Mouse (Mus musculus): ENCODE data around the gene Srgap1.

Gene Srgap1

DNA sequence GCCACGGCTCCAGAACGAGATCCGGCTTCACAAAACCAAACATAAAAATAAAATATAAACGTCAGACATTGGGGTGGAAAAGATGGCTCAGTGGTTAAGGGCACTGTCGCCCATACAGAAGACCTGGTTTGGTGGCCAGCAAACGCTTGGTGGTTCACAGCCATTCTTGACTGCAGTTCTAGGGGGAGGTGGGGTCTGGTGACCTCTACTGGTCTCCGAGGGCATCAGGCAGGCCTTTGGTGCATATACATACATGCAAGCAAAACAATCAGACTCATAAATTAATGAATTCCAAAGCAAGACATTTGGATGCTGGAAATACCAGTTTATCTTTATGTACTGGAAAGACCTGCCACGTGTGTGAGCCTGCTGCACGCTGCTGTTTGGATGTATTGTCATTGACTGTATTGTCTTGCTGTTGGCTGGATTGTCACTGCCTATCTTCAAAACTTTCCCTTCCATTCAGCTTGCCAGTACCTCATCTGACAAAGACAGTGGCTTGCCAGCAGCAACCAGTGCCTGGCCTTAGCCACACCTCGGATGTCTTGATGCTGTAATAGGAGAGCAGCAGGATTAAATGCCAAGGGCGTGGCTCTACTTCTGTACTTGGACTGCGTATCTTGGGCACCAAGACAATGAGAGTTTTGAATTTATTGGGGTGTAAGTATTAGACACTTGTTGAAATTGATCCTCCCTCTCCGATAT, 282.5 kb downstream of the Srgap1 start:
- peak; percentile 39 for DNase-seq (ENCODE audit: low read depth, low spot score)

DNA sequence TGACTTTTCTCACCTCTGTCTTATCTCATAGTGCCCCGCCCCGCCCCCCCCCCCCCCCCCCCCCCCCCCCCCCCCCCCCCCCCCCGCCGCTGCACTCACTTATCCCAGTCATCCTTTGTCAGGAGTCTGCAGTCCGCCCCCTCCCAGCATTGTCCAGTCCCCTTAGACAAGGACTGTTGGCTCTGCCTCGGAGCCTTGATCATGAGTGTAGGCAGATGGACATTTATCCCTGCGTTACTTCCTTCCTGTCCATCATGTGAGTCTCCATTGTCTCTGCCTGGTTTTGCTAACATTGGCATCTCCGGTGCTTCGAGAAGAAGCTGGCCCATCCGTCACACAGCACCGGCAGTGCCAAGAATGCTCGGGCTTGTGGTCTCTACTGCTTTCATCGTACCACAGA, 283.9 kb downstream of the Srgap1 start:
- no peak for DNase-seq (ENCODE audit: low read depth, low spot score)

DNA sequence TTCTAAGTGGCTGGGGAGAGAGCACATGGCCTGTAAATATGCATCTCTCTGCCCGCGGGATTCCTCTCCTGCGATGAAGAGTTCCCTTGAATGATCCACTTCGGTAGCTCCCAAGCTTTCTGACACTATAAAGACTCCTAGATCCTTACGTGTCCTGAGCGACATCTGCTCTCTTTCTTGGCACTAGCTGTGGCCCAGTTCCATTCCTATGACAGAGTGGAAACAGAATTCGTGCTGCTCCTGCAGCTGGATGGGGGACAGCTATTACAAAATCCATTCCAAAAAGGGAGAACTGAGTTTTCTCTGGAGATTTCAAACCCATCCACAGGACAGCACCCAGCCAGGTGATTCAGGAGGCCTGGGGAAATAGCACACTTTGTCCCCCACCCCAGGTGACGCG, 285.0 kb downstream of the Srgap1 start:
- no peak for DNase-seq (ENCODE audit: low read depth, low spot score)

DNA sequence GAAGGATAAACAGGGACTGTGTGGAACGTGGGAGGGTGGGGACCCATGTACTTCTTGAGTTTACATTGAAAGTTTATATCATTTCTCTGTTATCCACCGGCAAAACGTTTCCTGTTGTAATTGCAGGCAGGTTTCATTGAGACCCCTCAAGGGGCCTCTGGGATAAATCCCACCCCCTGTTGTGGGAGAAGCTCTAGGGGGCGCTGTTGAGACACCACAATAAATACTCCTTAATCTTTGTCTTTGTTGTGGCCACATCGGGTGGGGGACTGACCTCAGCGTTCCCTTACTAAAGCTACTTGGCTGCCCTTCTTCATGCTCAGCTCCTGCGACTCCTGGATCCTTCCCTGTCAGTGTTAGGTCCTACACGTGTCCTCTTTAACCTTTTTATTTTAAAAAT, 288.0 kb downstream of the Srgap1 start:
- no peak for DNase-seq (ENCODE audit: low read depth, low spot score)

DNA sequence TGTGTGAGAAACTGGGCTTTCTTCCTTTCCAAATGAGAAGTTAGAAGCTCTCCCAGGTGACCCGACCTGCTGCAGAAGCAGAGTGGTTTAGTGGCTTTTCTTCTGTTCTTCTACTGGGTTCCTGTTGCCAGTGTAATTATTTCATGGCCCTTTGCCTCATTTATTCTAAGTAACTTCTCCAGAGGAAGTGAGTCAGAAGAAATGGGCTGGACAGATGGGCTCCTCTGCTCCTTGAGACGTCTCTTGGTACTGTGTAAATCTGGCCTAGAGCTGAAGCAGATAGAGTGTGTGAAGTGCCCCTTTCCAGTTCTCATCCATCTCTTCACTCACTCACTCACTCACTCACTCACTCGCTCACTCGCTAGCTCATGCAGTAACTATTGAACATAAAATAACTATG, 290.4 kb downstream of the Srgap1 start:
- DNase-seq (ENCODE audit: low read depth, low spot score), result no peak

DNA sequence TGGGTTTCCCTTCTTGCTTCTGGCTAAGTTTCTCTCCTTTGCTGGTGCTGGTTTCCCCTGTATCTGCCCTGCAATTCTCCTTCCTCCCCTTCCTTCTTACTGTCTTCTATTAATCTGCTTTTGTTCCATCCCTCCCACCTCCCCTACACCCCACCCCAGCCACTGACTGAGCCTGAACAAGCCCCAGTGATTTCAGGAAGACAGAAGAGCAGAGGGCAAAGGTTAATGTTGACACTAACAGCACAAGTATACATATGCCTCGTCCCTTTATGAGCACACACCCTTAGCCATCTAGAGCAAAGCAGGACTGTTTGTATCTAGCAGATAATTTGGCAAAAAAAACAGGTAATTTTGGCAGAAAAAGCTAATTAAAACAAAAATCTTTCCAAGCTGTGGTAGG, 291.3 kb downstream of the Srgap1 start:
- no peak for DNase-seq (ENCODE audit: low read depth, low spot score)

DNA sequence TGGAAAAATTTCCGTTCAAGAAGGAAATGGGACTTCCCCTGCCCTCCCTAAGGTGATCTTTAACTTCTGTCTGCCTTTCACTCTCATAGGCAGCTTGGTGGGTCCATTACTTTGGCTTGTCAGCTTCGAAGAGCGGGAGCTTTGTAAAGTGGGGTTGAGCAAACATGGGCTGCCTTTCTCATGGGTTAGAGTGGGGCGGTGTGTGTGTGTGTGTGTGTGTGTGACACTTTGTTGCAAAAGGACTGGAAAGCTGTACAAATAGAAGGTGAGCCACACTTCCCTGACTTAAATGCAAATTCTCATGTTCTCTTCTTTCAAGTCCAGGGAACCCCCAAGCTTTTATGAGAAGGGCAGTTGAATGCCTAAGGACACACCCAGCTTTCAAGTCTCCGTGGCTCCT, 292.9 kb downstream of the Srgap1 start:
- no peak for DNase-seq (ENCODE audit: low read depth, low spot score)

DNA sequence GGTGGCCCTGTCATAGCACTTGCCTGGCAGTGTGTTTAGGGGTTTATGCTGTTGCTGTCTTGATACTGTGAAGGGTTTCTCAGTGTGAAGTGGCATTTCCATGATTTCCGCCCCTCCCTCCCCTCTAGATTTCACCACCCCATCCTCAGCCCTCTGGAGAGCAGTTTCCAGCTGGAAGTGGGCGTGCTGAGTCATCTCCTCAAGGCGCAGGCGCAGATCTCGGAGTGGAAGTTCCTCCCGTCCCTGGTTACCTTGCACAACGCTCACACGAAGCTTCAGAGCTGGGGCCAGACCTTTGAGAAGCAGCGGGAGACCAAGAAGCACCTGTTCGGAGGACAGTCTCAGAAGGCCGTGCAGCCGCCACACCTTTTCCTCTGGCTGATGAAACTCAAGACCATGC, 296.9 kb downstream of the Srgap1 start:
- DNase-seq (ENCODE audit: low read depth, low spot score), result no peak

DNA sequence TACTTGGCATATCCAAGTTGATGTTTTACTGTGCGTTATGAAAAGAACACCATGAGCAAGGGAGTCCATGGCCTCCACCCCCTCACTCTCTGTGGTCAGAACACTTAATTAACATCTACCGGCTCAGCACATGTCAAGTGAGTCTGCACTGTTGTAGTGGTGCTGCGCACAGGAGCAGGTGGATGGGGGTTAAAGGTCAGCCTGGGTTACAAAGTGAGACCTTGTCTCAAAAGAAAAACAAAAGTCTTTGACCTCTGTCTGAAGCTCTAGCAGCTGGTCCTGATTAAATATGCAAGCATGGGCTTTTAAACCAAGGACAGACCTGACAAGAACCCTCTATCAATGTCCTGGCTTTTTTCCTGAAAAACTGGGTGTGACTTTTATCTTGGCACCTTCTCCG, 304.8 kb downstream of the Srgap1 start:
- no peak for DNase-seq (ENCODE audit: low read depth, low spot score)

DNA sequence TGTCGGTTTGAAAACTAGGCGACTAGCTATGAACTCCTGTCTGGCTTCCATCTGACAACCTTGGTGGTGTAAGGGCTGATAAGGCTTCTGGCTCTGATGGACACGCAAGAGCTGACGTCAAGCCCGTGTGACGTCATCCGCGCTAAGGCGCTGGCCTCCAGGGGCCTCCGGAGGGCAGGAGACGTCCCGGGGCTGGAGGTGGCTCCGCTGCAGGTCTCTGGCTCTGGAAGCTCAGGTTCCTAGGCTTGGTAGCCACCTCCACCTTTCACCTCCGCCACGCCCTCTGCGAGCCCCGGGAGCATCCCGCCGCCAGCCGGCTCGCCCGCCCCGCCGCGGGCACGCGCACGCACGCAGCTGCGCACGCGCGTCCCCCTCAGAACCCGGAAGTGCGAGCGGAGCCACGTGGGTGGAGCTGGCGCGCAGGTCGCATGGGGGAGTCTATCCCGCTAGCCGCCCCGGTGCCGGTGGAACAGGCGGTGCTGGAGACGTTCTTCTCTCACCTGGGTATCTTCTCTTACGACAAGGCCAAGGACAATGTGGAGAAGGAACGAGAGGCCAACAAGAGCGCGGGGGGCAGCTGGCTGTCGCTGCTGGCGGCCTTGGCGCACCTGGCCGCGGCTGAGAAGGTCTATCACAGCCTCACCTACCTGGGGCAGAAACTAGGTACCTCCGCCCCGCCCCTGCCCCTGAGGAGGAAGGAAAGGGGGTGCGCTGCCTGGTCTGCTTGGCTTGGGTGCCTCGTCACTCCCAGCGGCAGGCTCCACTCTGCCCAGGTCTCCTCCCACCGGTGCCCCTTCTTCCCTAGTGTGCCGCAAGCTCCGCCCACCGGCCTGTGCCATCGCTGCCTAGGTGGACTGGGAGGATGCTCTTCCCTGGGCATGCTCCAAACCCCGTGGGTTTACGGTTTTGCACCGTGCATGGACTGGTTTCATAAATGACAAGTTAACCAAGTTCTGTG, 307.3 kb downstream of the Srgap1 start, which contains the start of gene BC048403:
Gene BC048403 (plus strand): TSS at position 390 of the 958 bp plus-strand sequence.
- DNase-seq (ENCODE audit: low read depth, low spot score), result peak; percentile 94

DNA sequence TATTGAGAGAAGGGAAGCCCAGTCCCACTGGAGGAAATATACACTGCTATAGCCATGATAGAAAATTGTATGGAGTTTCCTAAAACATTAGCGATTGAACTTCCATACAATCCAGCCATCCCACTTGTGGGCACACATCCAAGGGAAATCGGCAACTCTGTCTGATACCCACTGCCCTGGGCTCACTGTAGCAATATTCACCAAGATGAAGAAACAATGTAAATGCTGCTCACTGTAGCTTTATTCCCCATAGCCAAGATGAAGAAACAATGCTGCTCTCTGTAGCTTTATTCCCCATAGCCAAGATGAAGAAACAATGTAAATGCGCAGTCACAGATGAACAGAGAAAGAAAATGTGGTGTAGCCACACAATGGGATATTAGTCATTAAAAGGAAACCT, 309.9 kb downstream of the Srgap1 start:
- no peak for DNase-seq (ENCODE audit: low read depth, low spot score)

DNA sequence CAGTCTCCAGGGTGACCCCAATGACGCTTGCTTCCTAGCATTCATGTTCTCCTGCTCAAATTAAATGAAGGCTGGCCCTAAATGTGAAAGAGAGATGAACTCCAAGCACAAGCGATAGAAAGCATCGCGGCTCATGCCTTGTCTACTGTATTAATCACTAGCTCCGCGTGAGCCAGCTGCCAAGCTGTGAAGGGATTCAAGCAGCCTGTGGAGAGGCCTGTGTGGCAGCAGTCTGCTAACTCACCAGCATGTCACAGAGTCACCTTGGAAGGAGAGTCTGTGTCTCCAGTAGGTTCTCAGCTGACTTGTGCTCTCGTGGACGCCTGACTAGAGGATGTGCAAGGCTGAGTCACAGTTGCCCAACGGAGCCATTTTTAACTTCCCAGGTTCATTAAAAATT, 314.6 kb downstream of the Srgap1 start:
- no peak for DNase-seq (ENCODE audit: low read depth, low spot score)

DNA sequence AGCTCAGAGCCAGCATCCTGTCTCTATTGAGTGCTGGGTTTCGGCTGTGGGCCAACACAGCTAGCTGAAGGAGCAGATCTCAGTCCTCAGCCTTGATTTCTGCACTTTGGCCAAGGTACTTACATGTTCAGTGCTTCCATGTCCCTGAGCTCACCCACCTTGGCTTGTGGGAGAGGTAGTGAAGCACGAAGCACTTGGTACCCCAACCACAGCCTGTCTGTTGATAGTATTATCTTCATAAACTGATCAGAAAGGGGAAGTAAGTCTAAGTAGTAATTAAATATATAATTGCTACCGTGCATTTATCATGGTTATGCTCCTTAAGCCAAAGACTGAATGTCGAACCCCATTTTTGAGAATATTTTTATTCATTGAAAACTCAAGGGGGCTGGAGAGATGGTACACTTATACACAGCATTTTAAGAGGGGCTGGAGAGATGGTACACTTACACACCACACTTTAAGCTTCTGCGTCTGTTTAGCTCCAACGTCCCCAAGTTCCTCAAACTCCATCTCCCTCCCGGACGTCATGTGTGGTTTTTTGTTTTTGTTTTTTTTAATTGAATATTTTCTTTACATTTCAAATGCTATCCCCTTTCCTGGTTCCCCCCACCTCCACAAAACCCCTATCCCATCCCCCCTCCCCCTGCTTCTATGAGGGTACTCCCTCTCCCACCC, 315.9 kb downstream of the Srgap1 start:
- DNase-seq (ENCODE audit: low read depth, low spot score), result no peak

Data from A20 (cell line).